Mouse (Mus musculus): ENCODE results near the gene Gpr137.

Gpr137 gene

DNA sequence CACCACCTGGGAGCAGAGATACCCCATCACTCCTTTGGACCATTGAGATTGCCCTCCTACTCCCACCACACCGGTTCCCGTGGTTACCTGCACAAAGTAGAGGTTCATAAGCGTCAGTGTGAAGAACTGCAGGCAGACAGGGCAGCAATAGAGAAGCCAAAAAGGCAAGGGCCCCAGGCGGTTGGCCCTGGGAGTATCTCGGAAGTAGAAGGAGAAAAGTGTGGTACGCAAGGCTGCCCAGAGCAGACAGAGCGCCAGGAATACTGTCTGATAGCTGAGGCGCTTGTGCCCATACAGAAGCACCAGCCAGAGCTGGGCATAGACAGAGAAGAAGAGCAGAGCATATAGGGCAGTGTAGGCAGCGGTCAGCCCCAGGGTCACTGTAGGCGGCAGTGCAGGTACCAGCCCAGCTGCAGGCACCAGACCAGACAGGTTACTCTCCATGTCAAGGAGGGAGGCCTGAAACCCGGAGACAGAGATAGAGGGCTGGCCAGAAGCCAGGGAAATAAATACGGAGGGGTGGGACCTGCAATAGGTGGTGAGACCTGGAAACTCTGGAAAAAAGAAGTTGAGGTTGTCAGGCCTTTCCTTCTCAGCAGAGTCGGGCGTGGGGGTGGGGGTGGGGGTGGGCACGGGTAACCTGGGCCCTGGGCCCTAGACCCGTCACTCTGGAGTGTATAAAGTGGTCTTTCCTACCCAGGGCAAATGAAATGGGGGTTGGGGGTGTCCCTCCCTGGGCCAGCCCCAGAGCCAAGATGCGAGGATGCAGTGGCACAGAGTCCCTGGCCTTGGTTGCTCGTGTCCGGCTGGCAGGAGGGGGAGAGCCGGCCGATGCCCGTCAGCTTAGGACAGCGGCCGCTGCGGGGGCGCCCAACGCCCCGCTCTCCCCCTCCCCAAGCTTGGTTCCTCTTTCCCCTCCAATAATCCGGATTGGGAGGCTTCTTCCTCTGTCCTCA, 1.6 kb downstream of the Gpr137 start:
- DNase-seq: peak in 1 of 2 experiments; percentile 60

DNA sequence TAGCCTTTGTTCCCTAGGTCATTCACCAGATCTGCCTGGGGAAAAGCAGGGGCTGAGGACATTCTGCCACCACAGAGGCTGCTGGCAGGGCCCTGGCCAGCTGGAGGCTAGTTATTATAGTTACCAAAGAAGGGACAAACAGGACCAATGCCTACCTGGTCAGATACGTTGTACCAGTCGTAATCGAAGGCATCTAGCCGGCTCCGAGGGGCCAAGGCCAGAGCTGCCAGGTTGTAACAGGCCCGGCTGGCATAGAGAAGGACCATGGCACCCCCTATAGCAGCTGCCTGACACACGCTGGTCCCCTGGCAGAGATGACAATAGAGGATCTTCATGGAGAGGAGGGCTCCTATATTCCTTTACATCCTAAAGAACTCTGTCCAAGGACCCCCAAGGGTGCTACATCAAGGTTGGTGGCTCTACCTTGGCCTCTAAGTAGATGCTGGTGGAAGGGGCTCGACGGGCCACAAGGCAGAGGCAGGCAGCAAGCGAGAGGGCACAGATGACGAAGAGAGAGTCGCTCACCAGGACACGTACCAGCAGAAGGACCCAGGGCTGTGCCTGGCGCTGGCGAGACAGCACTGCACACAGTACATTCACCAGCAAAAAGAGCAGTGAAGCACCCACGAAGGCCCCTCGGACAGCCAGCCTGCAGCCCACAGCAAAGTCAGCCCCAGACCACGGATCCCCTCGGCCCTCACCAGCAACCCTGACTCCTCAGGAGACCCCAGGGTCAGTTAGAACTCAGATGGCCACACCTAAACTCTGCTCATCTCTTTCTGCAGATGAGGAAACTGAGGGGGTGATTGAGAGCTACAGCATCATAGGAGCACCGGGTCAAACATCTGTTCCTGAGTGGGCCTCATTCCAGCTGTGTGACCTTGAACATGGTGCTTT, 2.9 kb downstream of the Gpr137 start:
- DNase-seq: no peak

GRCm38 (mm10) chr19:6937541-6938465, 4.5 kb downstream of the Gpr137 start:
- DNase-seq: peak in 1 of 2 experiments; percentile 46

DNA sequence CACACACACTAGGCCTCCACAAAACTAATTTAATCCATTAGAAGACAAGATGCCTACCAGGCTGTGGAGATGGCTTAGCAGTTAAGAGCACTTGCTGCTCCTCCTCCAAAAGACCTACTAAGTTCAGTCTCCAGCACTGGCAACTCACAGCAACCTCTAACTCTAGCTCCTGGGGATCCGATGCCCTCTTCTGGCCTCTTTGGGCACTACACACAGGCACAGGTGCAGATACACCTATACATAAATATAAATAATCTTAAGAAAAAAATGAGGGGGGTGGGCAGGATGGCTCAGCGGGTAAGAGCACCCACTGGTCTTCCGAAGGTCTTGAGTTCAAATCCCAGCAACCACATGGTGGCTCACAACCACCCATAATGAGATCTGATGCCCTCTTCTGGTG, 6.0 kb downstream of the Gpr137 start:
- peak; percentile 40 to 57 for DNase-seq

DNA sequence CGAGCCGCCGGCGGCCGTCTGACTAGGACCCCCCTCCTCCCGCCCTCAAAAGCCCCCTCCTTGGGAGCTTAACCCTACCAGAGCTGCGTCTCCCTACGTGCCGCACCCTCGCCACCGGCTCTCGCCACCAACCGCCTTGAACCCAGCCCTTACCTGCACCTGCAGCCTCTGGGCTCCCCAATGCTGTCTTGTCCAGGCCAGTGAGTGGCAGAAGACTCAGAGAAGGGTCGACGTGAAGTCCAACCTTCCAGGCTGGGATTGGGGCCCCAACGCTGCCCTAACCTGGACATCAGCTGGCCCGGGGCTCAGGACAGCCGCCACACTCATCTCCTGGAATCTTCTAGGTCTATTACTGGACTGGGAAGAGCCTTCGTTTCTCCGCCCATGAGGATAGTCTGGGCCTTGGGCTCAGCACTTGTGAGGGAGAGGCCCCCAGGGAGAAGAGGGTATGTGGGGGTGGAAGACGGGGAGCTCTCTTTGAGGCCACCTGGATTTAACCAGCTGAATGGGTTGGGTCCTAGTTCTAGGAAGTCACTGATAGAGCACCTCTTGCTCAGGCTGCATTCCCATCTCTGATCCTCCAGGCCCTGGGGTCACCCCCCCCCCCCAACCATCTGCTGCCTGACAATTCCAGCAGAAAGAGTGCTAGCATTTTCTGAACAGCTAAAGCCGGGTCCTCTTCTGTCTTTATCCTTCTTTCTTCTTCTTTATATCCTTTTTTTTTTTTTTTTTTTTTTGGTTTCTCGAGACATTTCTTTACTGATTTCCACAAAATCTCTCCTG, 7.9 kb downstream of the Gpr137 start, which contains the start of gene Kcnk4:
Gene Kcnk4, minus strand, starts transcription at position 321 of the 783 bp plus-strand sequence.
- DNase-seq: peak in 1 of 2 experiments; percentile 40

DNA sequence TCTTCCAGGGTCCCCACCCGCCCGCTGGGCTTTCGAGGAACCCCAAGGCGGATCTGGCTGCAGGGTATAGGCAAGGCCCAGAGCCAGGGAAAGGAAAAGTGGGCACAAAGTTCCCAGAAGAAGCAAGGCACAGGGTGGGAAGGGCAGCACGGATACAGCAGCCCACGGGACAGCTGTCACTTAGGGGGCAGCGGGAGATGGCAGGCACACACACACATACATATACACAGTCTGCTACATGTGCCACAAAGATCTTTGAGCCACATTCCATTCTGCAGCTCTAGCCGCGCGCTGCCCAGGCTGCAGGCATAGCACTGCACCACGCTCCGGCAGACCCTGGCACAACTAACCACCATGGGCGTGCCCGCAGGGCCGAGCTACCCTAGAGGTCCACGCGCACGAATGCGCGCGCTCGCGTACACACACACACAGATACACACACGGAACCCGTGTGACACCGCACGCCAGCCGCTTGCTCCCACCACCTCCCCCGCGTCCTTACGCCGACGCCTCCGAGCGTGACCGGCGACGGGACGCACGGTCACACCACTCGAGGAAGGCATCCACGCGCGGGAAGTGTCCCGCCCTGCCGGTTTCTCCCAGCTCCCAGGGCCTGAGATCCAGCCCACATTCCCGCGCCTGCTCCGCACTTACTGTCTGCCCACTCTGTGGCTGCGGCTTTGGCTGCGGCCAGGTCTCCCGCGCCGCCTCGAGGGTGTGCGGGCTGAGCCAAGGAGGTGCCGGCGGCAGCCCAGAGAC, 8.7 kb downstream of the Gpr137 start:
- DNase-seq: peak; percentile 39 to 67

GRCm38 (mm10) chr19:6933102-6933435, 9.2 kb downstream of the Gpr137 start:
- no peak for DNase-seq

GRCm38 (mm10) chr19:6932018-6932417, 10.3 kb downstream of the Gpr137 start:
- no peak for DNase-seq

- no peak for DNase-seq
These were observed 11.3 kb downstream of the Gpr137 start for GRCm38 (mm10) chr19:6931002-6931401.

GRCm38 (mm10) chr19:6928080-6928479, 14.2 kb downstream of the Gpr137 start:
- DNase-seq: no peak

- DNase-seq: peak; percentile 67 to 87
These were observed 15.6 kb downstream of the Gpr137 start for GRCm38 (mm10) chr19:6926559-6927255.

GRCm38 (mm10) chr19:6925611-6926329, 16.5 kb downstream of the Gpr137 start:
- DNase-seq: peak in 1 of 2 experiments; percentile 64

GRCm38 (mm10) chr19:6925307-6925573, 17.0 kb downstream of the Gpr137 start, which contains the start of gene Catsperz:
Catsperz (minus strand) TSS chr19:6925380.
- peak in 1 of 2 experiments; percentile 49 for DNase-seq

- peak; percentile 90 to 96 for DNase-seq
These were observed 17.6 kb downstream of the Gpr137 start for GRCm38 (mm10) chr19:6924461-6925306.

- no peak for DNase-seq
These were observed 19.2 kb downstream of the Gpr137 start for GRCm38 (mm10) chr19:6922901-6923735.

DNA sequence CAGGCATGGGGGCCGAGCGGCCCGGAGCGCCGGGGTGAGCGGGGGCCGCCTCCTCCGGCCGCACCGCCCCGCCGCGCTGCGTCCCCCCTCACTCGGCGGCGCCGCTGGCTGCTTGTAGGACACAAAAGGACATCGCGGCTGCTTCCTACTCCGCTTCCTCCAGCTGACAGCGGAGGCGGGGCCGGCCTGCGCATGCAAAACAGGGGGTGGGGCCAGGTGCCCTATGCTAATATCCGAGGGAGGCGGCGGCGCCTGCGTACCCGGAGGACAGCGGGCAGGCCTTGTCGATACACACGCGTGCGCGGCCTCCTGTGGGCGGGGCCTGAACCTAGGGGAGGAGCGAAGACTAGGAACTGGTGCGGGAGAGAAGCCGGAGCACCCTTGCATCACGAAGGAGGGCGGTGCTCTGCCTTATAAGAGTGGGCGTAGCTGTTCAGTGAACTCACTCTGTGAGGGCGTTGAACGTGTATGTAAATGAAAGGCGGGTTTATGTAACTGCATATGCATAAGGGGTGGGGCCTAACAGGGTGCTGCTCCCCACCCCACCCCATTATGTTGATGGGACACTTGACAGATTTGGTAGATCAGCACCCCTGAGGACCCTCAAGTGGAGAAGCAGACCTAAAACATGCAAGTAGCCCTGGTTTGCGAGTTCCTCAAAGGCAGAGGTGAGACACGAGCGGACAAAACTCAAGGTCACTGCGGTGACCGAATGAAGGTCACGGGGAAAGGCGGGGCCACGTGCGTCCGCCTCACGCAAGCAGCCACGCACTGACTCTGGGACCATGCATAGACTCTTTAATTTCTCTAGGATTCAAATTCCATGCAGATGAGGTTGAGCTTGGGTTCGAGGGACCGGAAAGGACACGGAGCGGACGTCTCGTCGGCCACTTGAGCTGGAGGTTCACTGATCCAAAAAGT, 20.4 kb downstream of the Gpr137 start, which contains the start of gene Esrra:
Gene Esrra, minus strand, starts transcription at position 167 of the 921 bp plus-strand sequence.
- peak; percentile 100 for DNase-seq

Data from kidney, postnatal 25 days (tissue).